Mouse (Mus musculus): Measurements from ENCODE around the gene Snx11. TPM values are rescaled to one million over a fixed set of nuclear protein-coding genes. Genes with fewer than 3 reads are reported as not detected.
A peak's percentile ranks its signal among the peaks of the same experiment; 100 is the strongest.
"Not testable (repeated sequence)": the region's sequence is repeated elsewhere in the genome, so short reads cannot be mapped to it uniquely, and the experiment has no call there.

Snx11 gene
- total RNA-seq, 2 experiments from 2014 or later = 11.1 to 13.6 TPM

DNA sequence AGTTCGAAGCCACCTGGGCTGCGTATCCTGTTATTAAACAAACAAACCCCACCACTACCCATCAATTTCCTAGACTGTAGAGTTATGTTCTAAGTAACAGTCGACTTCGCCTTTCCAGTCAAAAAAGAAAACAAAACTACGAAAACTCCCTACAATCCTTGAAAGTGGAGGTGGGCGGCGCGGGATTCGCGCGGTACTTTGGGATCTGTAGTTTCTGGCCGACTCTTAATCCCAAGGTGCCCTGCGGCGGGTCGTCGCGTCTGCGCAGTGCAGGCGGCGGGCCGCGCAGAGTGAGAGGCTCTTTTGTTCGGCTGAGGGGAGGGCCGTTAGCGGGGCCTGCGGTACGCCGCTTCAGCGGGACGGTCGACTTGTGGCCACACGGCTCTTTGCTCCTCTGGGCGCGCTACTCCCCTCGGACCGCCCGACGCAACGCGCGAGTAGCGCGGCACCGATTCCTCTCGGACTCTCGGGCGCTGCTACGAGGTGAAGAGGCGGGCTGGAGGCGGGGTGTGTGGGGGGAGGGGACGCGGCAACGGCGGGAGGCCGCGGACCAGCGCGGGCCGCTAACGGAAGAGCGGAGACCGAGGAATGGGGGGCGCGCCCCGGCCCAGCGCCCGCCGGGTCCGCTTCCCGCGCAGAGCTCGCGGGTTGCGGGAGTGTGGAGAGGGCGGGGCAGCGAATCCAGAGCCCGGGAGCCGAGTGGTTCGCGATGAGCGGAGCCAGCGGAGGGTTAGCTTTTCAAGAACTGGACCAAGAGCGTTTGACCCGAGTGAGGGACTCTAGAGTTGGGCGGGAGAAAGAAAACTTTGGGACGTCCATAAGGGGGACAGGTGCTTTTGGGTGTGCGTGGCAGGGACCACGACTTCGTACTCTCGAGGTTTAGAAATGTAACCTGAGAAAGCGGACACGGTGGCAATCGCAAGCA is 11.8 kb upstream of the Snx11 start, which contains the start of gene Cbx1:
Cbx1 (plus strand) TSS at position 257 of the 925 bp plus-strand sequence.
- no peak for TF ChIP-seq CTCF (IDR thresholded peaks at IDR 0.05)
- peak; percentile 94 for DNase-seq
- Histone ChIP-seq H3K4me3 (peak within 1 kb of the TSS; percentile 83), H3K27ac (peak within 1 kb of the TSS; percentile 95)
- intact Hi-C loops (cut with DNase I) = loop anchor here (1.0 to 5.0 kb wide), 2 partner anchors 12 to 33 kb away; partner anchors contain the start of gene Snx11

DNA sequence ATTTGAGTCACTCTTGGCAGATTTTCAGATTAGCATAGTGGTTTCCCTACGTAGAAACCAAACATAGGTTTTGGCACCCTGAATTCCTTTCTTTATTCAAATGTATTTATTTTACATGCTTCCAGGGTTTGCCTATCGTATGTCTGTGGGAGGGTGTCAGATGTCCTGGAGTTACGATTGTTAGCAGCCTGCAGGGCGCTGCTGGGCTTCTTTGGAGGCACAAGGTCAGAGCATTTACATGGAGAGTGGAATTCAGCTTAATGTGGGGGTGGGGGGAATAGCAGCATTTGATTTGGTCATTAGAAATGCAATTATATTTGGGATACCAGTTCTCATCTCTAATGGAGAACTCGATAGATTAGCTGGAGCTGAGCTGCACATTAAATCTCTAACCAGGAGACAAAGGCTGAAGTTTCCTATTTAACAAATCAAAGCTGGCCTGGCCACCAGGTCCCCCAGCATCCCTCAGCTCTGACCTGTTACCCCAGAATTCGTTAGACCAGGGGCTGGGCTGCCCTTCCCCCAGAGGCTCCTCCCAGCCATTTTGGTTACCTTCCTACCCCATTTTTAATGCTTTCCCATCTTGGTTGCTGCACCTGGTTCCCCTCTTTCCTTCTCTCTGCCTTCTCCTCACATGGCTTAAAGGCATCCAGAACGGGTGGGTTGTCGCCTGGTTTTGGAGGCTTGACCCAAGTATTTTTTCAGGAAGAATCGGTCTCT is 9.5 kb upstream of the Snx11 start:
- intact Hi-C loops (cut with DNase I) = loop anchor here (5.0 kb wide), 1 partner anchor 35 kb away; no protein-coding TSS in a partner anchor
- Histone ChIP-seq H3K27ac (no peak overlapping the region), H3K4me3 (no peak overlapping the region)
- TF ChIP-seq CTCF (IDR thresholded peaks at IDR 0.05) = no peak
- DNase-seq = no peak

DNA sequence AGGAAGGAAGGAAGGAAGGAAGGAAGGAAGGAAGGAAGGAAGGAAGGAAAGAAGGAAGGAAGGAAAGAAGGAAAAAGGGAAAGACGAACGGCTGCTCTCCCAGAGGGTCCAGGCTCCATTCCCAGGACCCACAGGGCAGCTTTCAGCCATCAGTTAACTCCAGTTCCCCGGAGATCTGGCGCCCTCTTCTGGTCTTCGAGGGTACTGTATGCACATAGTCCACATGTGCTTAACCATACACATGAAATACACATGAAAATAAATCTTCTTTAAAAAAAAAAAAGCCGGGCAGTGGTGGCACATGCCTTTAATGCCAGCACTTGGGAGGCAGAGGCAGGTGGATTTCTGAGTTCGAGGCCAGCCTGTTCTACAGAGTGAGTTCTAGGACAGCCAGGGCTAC is 7.5 kb upstream of the Snx11 start:
- DNase-seq = peak; percentile 71

GRCm38 (mm10) chr11:96781425-96781824 is 4.1 kb upstream of the Snx11 start:
- intact Hi-C loops (cut with DNase I) = no loop called here
- no peak for DNase-seq
- peak; percentile 50 for TF ChIP-seq CTCF (IDR thresholded peaks at IDR 0.05)
- Histone ChIP-seq H3K27ac (no peak overlapping the region), H3K4me3 (no peak overlapping the region)

More for the DNA sequence above, 7.5 kb upstream of the Snx11 start:
- intact Hi-C loops (cut with DNase I) = loop anchor here (5.0 kb wide), 1 partner anchor 37 kb away; no protein-coding TSS in a partner anchor
- not testable (repeated sequence) for H3K27ac ChIP-seq, H3K4me3 ChIP-seq
- peak; percentile 74 for TF ChIP-seq CTCF (IDR thresholded peaks at IDR 0.05)

- TF ChIP-seq CTCF (IDR thresholded peaks at IDR 0.05) = no peak
- DNase-seq = no peak
- Histone ChIP-seq H3K27ac (no peak overlapping the region), H3K4me3 (no peak overlapping the region)
- intact Hi-C loops (cut with DNase I) = no loop called here
Measured at GRCm38 (mm10) chr11:96780306-96780705, 2.9 kb upstream of the Snx11 start.

GRCm38 (mm10) chr11:96778061-96778627 is 785 bp upstream of the Snx11 start:
- intact Hi-C loops (cut with DNase I) = loop anchor here (5.0 kb wide), 1 partner anchor 84 kb away; no protein-coding TSS in a partner anchor
- H3K27ac ChIP-seq = peak overlapping the region; percentile 92
- H3K4me3 ChIP-seq = peak overlapping the region; percentile 95
- not testable (repeated sequence) for DNase-seq

GRCm38 (mm10) chr11:96776068-96776467 is 1.3 kb downstream of the Snx11 start:
- Histone ChIP-seq H3K4me3 (peak overlapping the region; percentile 95), H3K27ac (peak overlapping the region; percentile 92)
- TF ChIP-seq CTCF (IDR thresholded peaks at IDR 0.05) = peak; percentile 30; the same call in 1 of the 2 replicates
- intact Hi-C loops (cut with DNase I) = loop anchor here (2.0 to 5.0 kb wide), 3 partner anchors 13 to 86 kb away; no protein-coding TSS in a partner anchor
- no peak for DNase-seq

GRCm38 (mm10) chr11:96775665-96776064 is 1.7 kb downstream of the Snx11 start:
- Histone ChIP-seq H3K27ac (peak overlapping the region; percentile 92), H3K4me3 (peak overlapping the region; percentile 95)
- intact Hi-C loops (cut with DNase I) = loop anchor here (2.0 to 5.0 kb wide), 3 partner anchors 13 to 87 kb away; no protein-coding TSS in a partner anchor
- no peak for DNase-seq
- no peak for TF ChIP-seq CTCF (IDR thresholded peaks at IDR 0.05)

DNA sequence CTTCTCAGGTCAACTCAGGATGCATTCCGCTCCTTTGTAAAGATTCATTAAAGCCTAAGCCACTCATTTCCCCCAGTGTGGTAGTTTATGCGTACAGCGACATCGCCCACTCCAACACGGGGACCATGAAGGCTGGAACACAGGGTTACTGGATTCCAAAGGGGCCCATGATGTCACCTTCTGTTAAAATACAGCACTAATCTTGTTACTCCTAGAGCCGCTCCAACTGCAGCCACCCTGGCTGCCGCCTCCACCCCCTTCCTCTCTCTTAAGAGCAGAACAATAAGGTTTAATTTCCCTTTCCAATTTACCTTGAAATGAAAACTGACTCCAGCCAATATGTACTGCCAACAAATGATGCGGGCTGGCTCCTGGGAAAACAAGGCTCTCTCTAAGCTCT is 2.3 kb downstream of the Snx11 start:
- peak overlapping the region; percentile 92 for H3K27ac ChIP-seq
- no peak for DNase-seq
- no peak for TF ChIP-seq CTCF (IDR thresholded peaks at IDR 0.05)
- peak overlapping the region; percentile 95 for H3K4me3 ChIP-seq
- intact Hi-C loops (cut with DNase I) = loop anchor here (5.0 kb wide), 1 partner anchor 87 kb away; no protein-coding TSS in a partner anchor

GRCm38 (mm10) chr11:96774536-96774935 is 2.8 kb downstream of the Snx11 start:
- intact Hi-C loops (cut with DNase I) = no loop called here
- Histone ChIP-seq H3K27ac (peak overlapping the region; percentile 92), H3K4me3 (peak overlapping the region; percentile 95)
- TF ChIP-seq CTCF (IDR thresholded peaks at IDR 0.05) = peak; percentile 19; the same call in 1 of the 2 replicates
- DNase-seq = no peak

DNA sequence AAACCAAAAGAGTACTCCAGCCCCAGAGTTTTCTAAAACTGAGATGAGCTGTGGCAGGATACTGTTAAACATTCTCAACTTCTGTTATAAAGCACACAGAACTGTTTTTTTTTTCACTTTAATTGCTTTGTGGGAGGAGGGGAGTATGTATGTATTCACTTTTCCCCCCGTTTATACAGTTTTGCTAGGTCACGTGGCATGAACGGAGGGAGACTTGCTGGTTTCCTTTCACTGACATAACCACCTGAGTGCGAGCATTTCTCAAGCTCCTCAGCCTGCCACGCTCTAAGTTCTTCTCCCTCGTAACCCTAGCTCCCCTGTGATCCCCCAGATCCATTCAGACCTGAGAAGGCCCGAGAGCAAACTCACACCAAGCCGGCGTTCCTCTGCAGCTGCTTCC is 4.9 kb downstream of the Snx11 start:
- TF ChIP-seq CTCF (IDR thresholded peaks at IDR 0.05) = no peak
- intact Hi-C loops (cut with DNase I) = no loop called here
- H3K27ac ChIP-seq = no peak overlapping the region
- DNase-seq = no peak
- no peak overlapping the region for H3K4me3 ChIP-seq
